8 mouse cellular contexts compared by ENCODE assay signal in genomic region chr19:37207303-37208175, GRCm38 (mm10). TPM values are rescaled to one million over a fixed set of nuclear protein-coding genes. Genes with fewer than 3 reads are reported as not detected.
DNase-seq lines count a peak whose midpoint lies in the region; ATAC-seq lines count a peak whose summit lies in the region.

TSS of gene March5 (plus strand) at chr19:37207543.

- H3K9ac ChIP-seq in heart, embryonic 14.5 days (ENCODE audit: low read length) = peak within 1 kb of the TSS; percentile 99
- peak within 1 kb of the TSS; percentile 100 for H3K9ac ChIP-seq in liver, embryonic 12.5 days
- H3K9ac ChIP-seq in stomach, embryonic 14.5 days (replicated peaks; ENCODE audit: low read depth, low read length) = peak within 1 kb of the TSS; percentile 93

- H3K36me3 ChIP-seq in forebrain, embryonic 10.5 days (replicated peaks) = peaks cover 32% of the 10 kb centered on the region
- peaks cover 26% of the 10 kb centered on the region for H3K36me3 ChIP-seq in heart, embryonic 14.5 days (ENCODE audit: control insufficient read depth, insufficient read depth, low read length)
- peaks cover 31% of the 10 kb centered on the region for H3K36me3 ChIP-seq in liver, embryonic 12.5 days
- H3K36me3 ChIP-seq in stomach, embryonic 14.5 days (ENCODE audit: control insufficient read depth, insufficient read depth, low read length) = peaks cover 17% of the 10 kb centered on the region

- WGBS in forebrain, embryonic 10.5 days = under 1% methylated on average over 87 of the region's 94 CpGs
- under 1% methylated on average over 81 of the region's 94 CpGs for WGBS in heart, embryonic 14.5 days
- WGBS in liver, embryonic 12.5 days (ENCODE audit: insufficient replicate concordance) = under 1% methylated on average over 89 of the region's 94 CpGs
- WGBS in stomach, embryonic 14.5 days = under 1% methylated on average over 83 of the region's 94 CpGs

- peaks cover 27% of the 10 kb centered on the region for H3K4me1 ChIP-seq in forebrain, embryonic 10.5 days
- peaks cover 0 to 14% of the 10 kb centered on the region in 2 experiments; a peak in 2 of 4 replicates for H3K4me1 ChIP-seq in heart, embryonic 14.5 days (ENCODE audit: control insufficient read depth in 2 of 2, insufficient read depth in 2 of 2, low read length in 2 of 2)
- H3K4me1 ChIP-seq in liver, embryonic 12.5 days = peaks cover 71% of the 10 kb centered on the region
- peaks cover 13% of the 10 kb centered on the region for H3K4me1 ChIP-seq in stomach, embryonic 14.5 days (ENCODE audit: control insufficient read depth, insufficient read depth, low read length)

- H3K4me3 ChIP-seq in forebrain, embryonic 10.5 days = peak within 1 kb of the TSS; percentile 89
- peak within 1 kb of the TSS; percentile 94 to 99 for H3K4me3 ChIP-seq in heart, embryonic 14.5 days (ENCODE audit: control insufficient read depth in 1 of 2, insufficient read depth in 1 of 2, low read depth in 1 of 2, low read length in 2 of 2)
- H3K4me3 ChIP-seq in liver, embryonic 12.5 days = peak within 1 kb of the TSS; percentile 100
- H3K4me3 ChIP-seq in stomach, embryonic 14.5 days (ENCODE audit: low read depth, low read length) = peak within 1 kb of the TSS; percentile 99

- DNase-seq in CD8-positive naive resting alpha-beta T cell, adult 2 months (ENCODE audit: low read depth in 2 of 2, low spot score in 2 of 2) = peak; percentile 68 to 71
- DNase-seq in c-Kit-negative CD71-positive TER-119-positive erythroid progenitor cells, embryonic 14.5 days (ENCODE audit: low read depth, low spot score) = peak; percentile 68
- peak; percentile 88 for DNase-seq in forebrain, embryonic 10.5 days (ENCODE audit: extremely low spot score, low spot score)
- peak; percentile 94 for DNase-seq in kidney, postnatal 14 days
- DNase-seq in natural killer cell, adult 2 months (ENCODE audit: low spot score in 2 of 2) = peak; percentile 59 to 75

- peak within 1 kb of the TSS; percentile 96 for H3K27ac ChIP-seq in forebrain, embryonic 10.5 days
- peak within 1 kb of the TSS; percentile 88 to 95 for H3K27ac ChIP-seq in heart, embryonic 14.5 days (replicated peaks in 1 of 2; ENCODE audit: control insufficient read depth in 1 of 2, insufficient read depth in 1 of 2, low read depth in 2 of 2, low read length in 2 of 2)
- peak within 1 kb of the TSS; percentile 99 for H3K27ac ChIP-seq in liver, embryonic 12.5 days
- peak within 1 kb of the TSS; percentile 84 for H3K27ac ChIP-seq in stomach, embryonic 14.5 days (ENCODE audit: low read length)

- H3K9me3 ChIP-seq in forebrain, embryonic 10.5 days = no peaks in the 10 kb centered on the region
- no peaks in the 10 kb centered on the region for H3K9me3 ChIP-seq in heart, embryonic 14.5 days (ENCODE audit: control insufficient read depth, low read length)
- H3K9me3 ChIP-seq in liver, embryonic 12.5 days (replicated peaks) = no peaks in the 10 kb centered on the region
- no peaks in the 10 kb centered on the region for H3K9me3 ChIP-seq in stomach, embryonic 14.5 days (ENCODE audit: control insufficient read depth, low read depth, low read length)

- ATAC-seq in heart, embryonic 14.5 days (ENCODE audit: insufficient number of reproducible peaks, insufficient read depth, low FRiP score, low read depth) = peak; percentile 98
- ATAC-seq in liver, embryonic 12.5 days = peak; percentile 93
- ATAC-seq in stomach, embryonic 14.5 days (ENCODE audit: insufficient number of reproducible peaks, insufficient read depth, low FRiP score, low read depth) = peak; percentile 97

- peaks cover 10% of the 10 kb centered on the region for H3K27me3 ChIP-seq in forebrain, embryonic 10.5 days (ENCODE audit: poor library complexity, severe bottlenecking)
- no peaks in the 10 kb centered on the region for H3K27me3 ChIP-seq in heart, embryonic 14.5 days (ENCODE audit: control insufficient read depth, insufficient read depth, low read length)
- no peaks in the 10 kb centered on the region for H3K27me3 ChIP-seq in liver, embryonic 12.5 days (replicated peaks)
- H3K27me3 ChIP-seq in stomach, embryonic 14.5 days (ENCODE audit: control insufficient read depth, insufficient read depth, low read length) = no peaks in the 10 kb centered on the region

- peak within 1 kb of the TSS; percentile 88 for H3K4me2 ChIP-seq in heart, embryonic 14.5 days (ENCODE audit: low read length)
- H3K4me2 ChIP-seq in liver, embryonic 12.5 days = peak within 1 kb of the TSS; percentile 83
- H3K4me2 ChIP-seq in stomach, embryonic 14.5 days (replicated peaks; ENCODE audit: low read depth, low read length) = peak within 1 kb of the TSS; percentile 93

RNA-seq across cellular contexts. Expression of gene March5, which starts in this region (rescaled TPM):
- 109 and 112 TPM in 2 replicates for polyA plus RNA-seq in forebrain, embryonic 10.5 days (2016; fragmentation: Nextera tagmentation; extraction: Ambion mirVana)
- 102 and 104 TPM in 2 replicates for polyA plus RNA-seq in heart, embryonic 14.5 days (2014; fragmentation: Nextera tagmentation; extraction: Ambion mirVana)
- polyA plus RNA-seq in liver, embryonic 12.5 days (2016; fragmentation: Nextera tagmentation; extraction: Ambion mirVana) = 159 and 164 TPM in 2 replicates
- 91.4 and 97.8 TPM in 2 replicates for polyA plus RNA-seq in stomach, embryonic 14.5 days (2014; fragmentation: Nextera tagmentation; extraction: Ambion mirVana)

Comparison
In these comparisons a context has a peak if more than half of its experiments do, and no peak if none do; other contexts are left out.
1. Peak in every context shown above with its lines: DNase-seq, ATAC-seq, H3K4me3 ChIP-seq and H3K27ac ChIP-seq.